Mouse (Mus musculus): Measurements from ENCODE around the gene Arx. TPM values are rescaled to one million over a fixed set of nuclear protein-coding genes. Genes with fewer than 3 reads are reported as not detected.
A peak's percentile ranks its signal among the peaks of the same experiment; 100 is the strongest.

Gene Arx
- polyA plus RNA-seq, 1 experiment from 2014 or later, result 0.13 TPM

DNA sequence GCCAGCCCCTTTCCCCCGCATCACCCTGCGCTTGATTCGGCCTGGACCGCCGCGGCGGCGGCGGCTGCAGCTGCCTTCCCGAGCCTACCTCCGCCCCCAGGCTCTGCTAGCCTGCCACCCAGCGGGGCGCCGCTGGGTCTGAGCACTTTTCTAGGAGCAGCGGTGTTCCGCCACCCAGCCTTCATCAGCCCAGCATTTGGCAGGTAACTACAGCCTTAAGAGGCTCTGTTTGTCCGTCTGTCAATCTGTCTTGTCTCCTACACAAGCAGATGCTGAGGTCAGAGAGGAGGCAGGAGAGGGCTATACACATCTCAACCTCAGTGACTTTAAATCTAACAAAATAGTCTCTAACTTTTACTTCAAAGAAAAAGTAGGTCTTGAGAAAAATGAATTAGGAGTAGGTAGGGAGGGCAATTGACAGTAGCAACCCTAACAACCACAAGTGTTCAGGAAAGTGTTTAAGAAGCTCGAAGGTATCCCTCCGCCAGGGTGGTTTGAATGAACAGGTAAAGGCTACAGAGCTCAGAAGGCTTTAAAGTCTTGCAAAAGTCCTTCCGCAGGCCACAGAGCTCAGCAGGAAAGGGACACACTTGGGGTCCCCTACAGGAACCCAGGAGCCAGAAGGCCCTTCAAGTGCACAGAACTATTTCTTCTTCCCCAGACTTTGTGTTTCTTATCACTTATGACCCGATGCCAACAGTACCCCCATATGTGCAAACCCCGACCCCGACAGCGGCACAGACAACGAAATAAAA is 8.7 kb downstream of the Arx start:
- no peaks in the 10 kb centered on the region for H3K36me3 ChIP-seq
- 17% methylated on average over 25 of the region's 25 CpGs for WGBS (ENCODE audit: insufficient replicate concordance)
- H3K27me3 ChIP-seq, result peaks cover 100% of the 10 kb centered on the region
- H3K9me3 ChIP-seq (replicated peaks), result no peaks in the 10 kb centered on the region
- 0 out of 2 replicates have a peak, but pooled peaks cover 2% of the 10 kb centered on the region for H3K4me1 ChIP-seq (replicated peaks)
- no peak overlapping the region for H3K4me2 ChIP-seq
- ATAC-seq (ENCODE audit: low read depth), result no peak
- DNase-seq, result no peak
- no peak overlapping the region for H3K4me3 ChIP-seq (replicated peaks)
- H3K9ac ChIP-seq, result no peak overlapping the region
- H3K27ac ChIP-seq, result no peak overlapping the region

DNA sequence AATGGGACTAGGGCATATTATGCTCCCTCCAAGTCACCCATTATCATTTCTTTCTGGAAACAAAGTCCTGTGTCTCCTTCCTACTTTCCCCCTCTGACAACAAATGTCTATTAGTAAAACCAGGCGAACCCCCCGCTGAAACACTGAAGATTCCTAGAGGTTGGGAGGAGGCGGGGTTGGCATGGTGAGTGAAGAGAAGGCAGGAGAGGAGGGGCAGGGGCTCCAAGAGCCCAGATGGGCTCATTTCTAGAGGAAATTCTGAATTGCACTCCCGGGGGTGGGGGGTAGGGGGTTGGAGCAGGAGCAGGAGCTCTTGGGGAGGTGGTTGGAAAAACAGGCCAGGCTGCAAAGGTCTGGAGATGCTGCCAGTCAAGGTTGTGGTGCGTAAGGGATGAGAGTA is 9.6 kb downstream of the Arx start:
- H3K9me3 ChIP-seq (replicated peaks), result no peaks in the 10 kb centered on the region
- H3K27me3 ChIP-seq, result peaks cover 100% of the 10 kb centered on the region
- H3K4me2 ChIP-seq, result no peak overlapping the region
- DNase-seq, result no peak
- H3K36me3 ChIP-seq, result no peaks in the 10 kb centered on the region
- H3K9ac ChIP-seq, result no peak overlapping the region
- 0 out of 2 replicates have a peak, but pooled peaks cover 2% of the 10 kb centered on the region for H3K4me1 ChIP-seq (replicated peaks)
- no peak overlapping the region for H3K27ac ChIP-seq
- no peak for ATAC-seq (ENCODE audit: low read depth)
- 15% methylated on average over 5 of the region's 5 CpGs for WGBS (ENCODE audit: insufficient replicate concordance)
- H3K4me3 ChIP-seq (replicated peaks), result no peak overlapping the region

DNA sequence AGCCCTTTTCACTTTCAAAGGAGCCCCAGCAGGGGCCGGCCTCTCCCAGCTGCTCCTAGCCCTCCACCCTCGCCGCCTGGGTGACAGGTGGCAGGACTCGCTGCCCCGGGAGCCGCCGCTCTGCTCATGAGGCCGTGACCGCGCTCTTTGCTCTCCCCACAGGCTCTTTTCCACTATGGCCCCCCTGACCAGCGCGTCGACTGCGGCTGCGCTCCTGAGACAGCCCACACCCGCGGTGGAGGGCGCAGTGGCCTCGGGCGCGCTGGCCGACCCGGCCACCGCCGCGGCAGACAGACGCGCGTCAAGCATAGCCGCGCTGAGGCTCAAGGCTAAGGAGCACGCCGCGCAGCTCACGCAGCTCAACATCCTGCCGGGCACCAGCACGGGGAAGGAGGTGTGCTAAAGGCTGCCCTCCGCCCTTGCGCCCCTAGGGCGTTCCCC is 10.8 kb downstream of the Arx start:
- WGBS (ENCODE audit: insufficient replicate concordance), result 8% methylated on average over 40 of the region's 40 CpGs
- Histone ChIP-seq H3K36me3 (no peaks in the 10 kb centered on the region), H3K4me1 (replicated peaks) (0 out of 2 replicates have a peak, but pooled peaks cover 2% of the 10 kb centered on the region), H3K27ac (no peak overlapping the region), H3K27me3 (peaks cover 100% of the 10 kb centered on the region), H3K9me3 (replicated peaks) (no peaks in the 10 kb centered on the region), H3K9ac (no peak overlapping the region), H3K4me3 (replicated peaks) (0 out of 2 replicates have a peak overlapping the region, but pooled peaks have one; percentile 19), H3K4me2 (peak overlapping the region; percentile 21)
- ATAC-seq (ENCODE audit: low read depth) (no peak), DNase-seq (no peak)

DNA sequence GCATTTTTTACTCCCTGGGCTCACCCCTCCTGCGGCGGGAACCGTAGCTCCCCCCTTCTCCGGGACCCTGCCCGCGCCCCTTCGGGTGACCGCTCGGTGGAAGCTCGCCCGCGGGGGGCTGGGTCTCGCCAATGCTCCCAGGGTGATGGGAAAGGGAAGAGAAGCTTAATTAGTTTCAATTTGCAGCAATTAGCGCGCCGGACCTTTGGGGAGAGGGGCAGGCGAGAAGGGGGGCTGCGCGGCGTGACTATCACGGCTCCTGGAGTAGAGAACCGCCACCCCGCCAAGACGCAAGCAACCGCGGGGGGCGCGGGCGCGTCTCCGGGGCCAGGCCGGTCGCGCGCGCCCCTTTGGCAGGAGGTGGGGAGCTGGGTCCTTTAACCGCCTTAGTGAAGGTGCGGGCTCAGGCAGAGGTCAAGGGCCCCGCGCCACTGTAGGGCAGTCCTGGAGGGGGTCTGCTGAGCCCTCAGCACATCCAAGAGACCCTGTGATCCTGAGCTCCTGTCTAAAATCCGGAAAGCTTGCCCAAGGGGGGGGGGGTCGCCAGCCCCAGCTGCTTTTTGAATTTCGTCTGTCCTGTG is 12.9 kb downstream of the Arx start:
- Histone ChIP-seq H3K4me2 (peak overlapping the region; percentile 44), H3K27ac (no peak overlapping the region), H3K4me1 (replicated peaks) (0 out of 2 replicates have a peak, but pooled peaks cover 2% of the 10 kb centered on the region), H3K27me3 (peaks cover 93% of the 10 kb centered on the region), H3K4me3 (replicated peaks) (peak overlapping the region; percentile 32), H3K9ac (no peak overlapping the region), H3K9me3 (replicated peaks) (no peaks in the 10 kb centered on the region), H3K36me3 (no peaks in the 10 kb centered on the region)
- WGBS (ENCODE audit: insufficient replicate concordance), result 13% methylated on average over 43 of the region's 43 CpGs
- DNase-seq (no peak), ATAC-seq (ENCODE audit: low read depth) (no peak)

DNA sequence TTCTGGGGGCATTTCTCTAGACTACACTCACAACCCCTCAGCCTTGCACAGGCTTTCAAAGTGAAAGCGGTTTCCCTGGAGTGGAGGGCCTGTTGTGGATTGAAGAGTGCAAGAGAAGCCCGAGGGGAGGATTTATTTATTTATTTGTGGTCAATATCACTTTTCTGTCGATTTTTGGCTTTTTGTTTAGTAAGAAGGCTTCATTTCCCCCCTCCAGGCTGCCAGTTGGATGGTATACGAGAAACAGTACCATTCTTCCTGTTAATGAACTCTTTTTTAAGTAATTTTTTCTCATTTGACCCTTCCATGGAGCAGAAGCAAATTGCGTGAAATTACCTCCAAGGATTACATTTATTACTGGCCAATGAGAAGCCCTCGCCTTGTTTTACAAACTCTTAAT is 13.5 kb downstream of the Arx start:
- Histone ChIP-seq H3K9ac (no peak overlapping the region), H3K9me3 (replicated peaks) (no peaks in the 10 kb centered on the region), H3K27me3 (peaks cover 87% of the 10 kb centered on the region), H3K4me2 (no peak overlapping the region), H3K36me3 (no peaks in the 10 kb centered on the region), H3K4me1 (replicated peaks) (0 out of 2 replicates have a peak, but pooled peaks cover 2% of the 10 kb centered on the region), H3K27ac (no peak overlapping the region), H3K4me3 (replicated peaks) (no peak overlapping the region)
- ATAC-seq (ENCODE audit: low read depth) (no peak), DNase-seq (no peak)
- 18% methylated on average over 6 of the region's 6 CpGs for WGBS (ENCODE audit: insufficient replicate concordance)

DNA sequence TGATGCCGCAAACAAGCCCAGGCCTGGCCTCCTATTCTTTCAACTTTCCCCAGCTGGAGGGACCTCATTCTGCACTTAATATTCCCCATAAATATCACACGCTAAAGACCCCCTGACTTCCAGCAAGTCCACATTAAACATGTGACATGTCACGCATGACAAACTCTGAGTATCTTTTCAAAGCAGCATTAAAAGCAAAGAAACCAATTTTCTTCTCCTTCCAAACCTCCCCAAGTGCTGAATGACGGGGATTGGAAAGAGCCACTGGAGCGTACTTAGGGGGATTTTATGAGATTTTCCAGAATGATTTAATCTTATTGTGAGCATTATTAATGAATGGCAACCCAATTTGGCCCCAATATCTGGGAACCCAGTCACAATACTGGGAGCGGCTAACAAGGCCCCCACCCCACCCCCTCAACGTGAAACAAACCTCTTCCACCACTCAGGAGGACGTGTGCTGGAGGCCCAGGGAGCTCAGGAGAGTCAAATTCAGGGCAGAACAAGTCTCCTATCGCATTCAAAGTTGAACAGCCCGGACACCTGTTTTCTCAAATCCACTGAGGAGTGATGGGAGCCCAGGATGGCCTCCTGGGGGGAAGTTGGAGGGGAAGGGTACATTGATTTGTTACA is 14.1 kb downstream of the Arx start:
- H3K4me1 ChIP-seq (replicated peaks), result 0 out of 2 replicates have a peak, but pooled peaks cover 2% of the 10 kb centered on the region
- no peaks in the 10 kb centered on the region for H3K9me3 ChIP-seq (replicated peaks)
- H3K36me3 ChIP-seq, result no peaks in the 10 kb centered on the region
- no peak overlapping the region for H3K27ac ChIP-seq
- no peak overlapping the region for H3K4me2 ChIP-seq
- ATAC-seq (ENCODE audit: low read depth), result no peak
- 24% methylated on average over 10 of the region's 10 CpGs for WGBS (ENCODE audit: insufficient replicate concordance)
- H3K4me3 ChIP-seq (replicated peaks), result no peak overlapping the region
- DNase-seq, result no peak
- H3K27me3 ChIP-seq, result peaks cover 82% of the 10 kb centered on the region
- H3K9ac ChIP-seq, result no peak overlapping the region

DNA sequence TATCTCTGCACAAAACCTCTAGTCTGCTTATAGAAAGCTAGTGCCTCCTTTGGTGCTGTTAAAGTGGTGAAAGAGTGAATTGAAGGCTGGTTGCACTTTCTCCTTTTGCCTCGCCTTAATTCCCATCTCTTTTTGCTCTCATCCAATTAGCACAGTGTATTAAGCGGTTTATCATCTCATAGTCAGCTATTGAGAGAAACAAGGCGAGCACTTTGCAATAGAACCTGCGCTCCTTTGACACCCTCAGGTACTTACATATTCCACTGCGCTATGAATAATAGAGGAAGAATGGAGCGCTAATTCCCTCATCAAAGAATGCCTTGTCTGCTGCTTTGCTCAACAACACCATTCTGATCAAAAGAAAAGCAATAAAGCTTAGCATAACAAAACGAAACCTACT is 15.6 kb downstream of the Arx start:
- 13% methylated on average over 7 of the region's 7 CpGs for WGBS (ENCODE audit: insufficient replicate concordance)
- no peaks in the 10 kb centered on the region for H3K9me3 ChIP-seq (replicated peaks)
- 0 out of 2 replicates have a peak, but pooled peaks cover 3% of the 10 kb centered on the region for H3K36me3 ChIP-seq
- H3K4me1 ChIP-seq (replicated peaks), result 0 out of 2 replicates have a peak, but pooled peaks cover 2% of the 10 kb centered on the region
- H3K4me2 ChIP-seq, result no peak overlapping the region
- DNase-seq (no peak), ATAC-seq (ENCODE audit: low read depth) (no peak)
- no peak overlapping the region for H3K9ac ChIP-seq
- H3K4me3 ChIP-seq (replicated peaks), result no peak overlapping the region
- H3K27ac ChIP-seq, result no peak overlapping the region
- H3K27me3 ChIP-seq, result peaks cover 67% of the 10 kb centered on the region

DNA sequence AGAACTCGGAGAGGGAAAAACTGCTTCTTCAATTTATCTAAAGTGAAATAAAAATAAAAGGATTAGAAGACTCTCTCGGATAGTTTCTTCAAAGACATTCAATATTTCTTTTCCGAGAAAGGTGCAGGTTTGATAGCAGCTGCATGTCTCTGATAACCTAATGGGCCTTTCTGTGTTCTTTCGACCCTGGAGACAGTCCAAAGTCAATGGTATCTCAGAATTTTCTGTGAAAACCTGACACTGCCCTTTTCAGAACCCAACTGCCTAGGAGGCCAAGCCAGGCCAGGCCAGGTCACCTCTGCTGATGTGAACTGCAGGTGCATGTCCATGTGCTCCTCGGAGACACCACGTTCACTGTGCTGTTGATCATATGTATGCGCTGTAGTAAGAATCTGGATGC is 19.5 kb downstream of the Arx start:
- Histone ChIP-seq H3K9ac (no peak overlapping the region), H3K4me2 (no peak overlapping the region), H3K36me3 (0 out of 2 replicates have a peak, but pooled peaks cover 3% of the 10 kb centered on the region), H3K27me3 (peaks cover 27% of the 10 kb centered on the region), H3K9me3 (replicated peaks) (no peaks in the 10 kb centered on the region), H3K27ac (no peak overlapping the region), H3K4me1 (replicated peaks) (no peaks in the 10 kb centered on the region), H3K4me3 (replicated peaks) (no peak overlapping the region)
- 73% methylated on average over 7 of the region's 7 CpGs for WGBS (ENCODE audit: insufficient replicate concordance)
- no peak for ATAC-seq (ENCODE audit: low read depth)
- no peak for DNase-seq

DNA sequence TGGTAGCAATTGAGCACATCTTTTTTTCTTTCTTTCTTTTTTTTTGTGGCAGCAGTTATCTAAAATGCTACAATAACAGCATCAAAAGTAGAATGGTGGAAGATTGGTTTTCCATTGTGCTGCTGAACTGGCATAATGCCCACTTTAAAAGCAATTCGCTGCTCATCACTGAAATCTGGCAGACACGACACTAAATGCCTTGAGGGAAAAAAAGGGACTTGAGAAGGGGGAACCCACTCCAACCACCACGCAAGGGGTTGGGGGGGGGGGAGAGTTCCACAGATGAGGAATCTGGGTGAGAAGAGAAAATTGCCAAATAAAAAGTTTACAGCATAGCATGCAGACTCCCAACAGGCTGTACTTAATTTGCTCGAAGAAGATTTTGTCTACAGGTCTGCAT is 31.3 kb downstream of the Arx start:
- no peaks in the 10 kb centered on the region for H3K27me3 ChIP-seq
- no peaks in the 10 kb centered on the region for H3K36me3 ChIP-seq
- 72% methylated on average over 4 of the region's 4 CpGs for WGBS (ENCODE audit: insufficient replicate concordance)
- ATAC-seq (ENCODE audit: low read depth) (no peak), DNase-seq (no peak)
- H3K4me2 ChIP-seq, result no peak overlapping the region
- H3K4me1 ChIP-seq (replicated peaks), result no peaks in the 10 kb centered on the region
- H3K9me3 ChIP-seq (replicated peaks), result no peaks in the 10 kb centered on the region
- no peak overlapping the region for H3K27ac ChIP-seq
- H3K4me3 ChIP-seq (replicated peaks), result no peak overlapping the region
- H3K9ac ChIP-seq, result no peak overlapping the region

DNA sequence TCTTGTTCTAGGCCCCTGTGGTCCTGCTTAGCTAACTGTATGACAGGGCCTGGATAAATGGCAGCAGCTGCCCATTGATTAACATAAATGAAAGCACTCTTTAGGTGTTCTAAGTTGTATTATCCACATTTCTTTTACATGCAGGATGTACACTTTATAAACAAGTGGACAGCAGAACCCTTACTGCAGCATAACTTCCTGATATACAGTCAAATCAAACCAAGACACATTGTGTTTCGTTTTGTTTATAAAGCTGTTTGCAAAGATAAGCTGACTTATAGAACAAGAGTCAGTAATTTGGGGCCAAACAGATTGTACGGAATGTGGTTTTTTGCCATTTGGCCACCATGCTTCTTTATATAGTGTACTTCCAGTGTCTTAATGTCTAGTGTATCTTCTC is 33.7 kb downstream of the Arx start:
- DNase-seq (no peak), ATAC-seq (ENCODE audit: low read depth) (no peak)
- 35% methylated on average over 2 of the region's 2 CpGs for WGBS (ENCODE audit: insufficient replicate concordance)
- H3K9ac ChIP-seq, result no peak overlapping the region
- H3K27me3 ChIP-seq, result no peaks in the 10 kb centered on the region
- H3K27ac ChIP-seq, result no peak overlapping the region
- H3K36me3 ChIP-seq, result no peaks in the 10 kb centered on the region
- H3K4me1 ChIP-seq (replicated peaks), result no peaks in the 10 kb centered on the region
- no peaks in the 10 kb centered on the region for H3K9me3 ChIP-seq (replicated peaks)
- H3K4me3 ChIP-seq (replicated peaks), result no peak overlapping the region
- H3K4me2 ChIP-seq, result no peak overlapping the region

DNA sequence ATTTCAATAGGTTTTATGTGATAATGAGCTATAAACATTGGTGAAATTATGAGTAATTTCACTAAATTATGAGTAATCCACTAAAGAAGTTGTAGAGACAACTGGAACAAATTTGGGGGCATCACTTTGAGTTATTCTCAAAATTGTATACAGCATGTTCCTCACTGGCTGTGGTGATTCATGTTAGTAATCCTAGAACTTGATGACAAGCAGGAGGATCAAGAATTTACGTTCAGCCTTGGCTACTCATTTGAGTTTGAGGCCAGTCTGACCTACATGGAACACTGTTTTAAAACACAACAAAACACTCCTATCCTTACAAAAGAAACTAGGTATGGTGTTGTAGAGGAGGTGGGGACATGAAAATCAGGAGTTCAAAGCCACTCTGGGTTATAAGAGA is 35.1 kb downstream of the Arx start:
- 59% methylated on average over 1 of the region's 1 CpGs for WGBS (ENCODE audit: insufficient replicate concordance)
- ATAC-seq (ENCODE audit: low read depth), result no peak
- no peak overlapping the region for H3K27ac ChIP-seq
- no peak for DNase-seq
- no peak overlapping the region for H3K9ac ChIP-seq
- H3K4me3 ChIP-seq (replicated peaks), result no peak overlapping the region
- no peaks in the 10 kb centered on the region for H3K36me3 ChIP-seq
- no peaks in the 10 kb centered on the region for H3K4me1 ChIP-seq (replicated peaks)
- no peak overlapping the region for H3K4me2 ChIP-seq
- no peaks in the 10 kb centered on the region for H3K9me3 ChIP-seq (replicated peaks)
- no peaks in the 10 kb centered on the region for H3K27me3 ChIP-seq
